Mouse (Mus musculus): ENCODE measurements at regions not wholly inside any gene's neighbourhood (a gene's known extent, or its start where the extent isn't known, plus 50 kb on each side); places are given as distances from the start of the nearest gene placed in this dataset.

GRCm38 (mm10) chr4:127598610-127599009 is 240.6 kb upstream of the Gjb5 start:
- no peak for TF ChIP-seq POLR2A (IDR thresholded peaks at IDR 0.05; ENCODE audit: insufficient read depth, low read depth, low read length)
- no peak for TF ChIP-seq CTCF (IDR thresholded peaks at IDR 0.05; ENCODE audit: insufficient read depth, low read depth, low read length)
